Mouse (Mus musculus): ENCODE results near the gene Fam120c.
"Not testable (repeated sequence)": the region's sequence is repeated elsewhere in the genome, so short reads cannot be mapped to it uniquely, and the experiment has no call there.

The Fam120c gene

DNA sequence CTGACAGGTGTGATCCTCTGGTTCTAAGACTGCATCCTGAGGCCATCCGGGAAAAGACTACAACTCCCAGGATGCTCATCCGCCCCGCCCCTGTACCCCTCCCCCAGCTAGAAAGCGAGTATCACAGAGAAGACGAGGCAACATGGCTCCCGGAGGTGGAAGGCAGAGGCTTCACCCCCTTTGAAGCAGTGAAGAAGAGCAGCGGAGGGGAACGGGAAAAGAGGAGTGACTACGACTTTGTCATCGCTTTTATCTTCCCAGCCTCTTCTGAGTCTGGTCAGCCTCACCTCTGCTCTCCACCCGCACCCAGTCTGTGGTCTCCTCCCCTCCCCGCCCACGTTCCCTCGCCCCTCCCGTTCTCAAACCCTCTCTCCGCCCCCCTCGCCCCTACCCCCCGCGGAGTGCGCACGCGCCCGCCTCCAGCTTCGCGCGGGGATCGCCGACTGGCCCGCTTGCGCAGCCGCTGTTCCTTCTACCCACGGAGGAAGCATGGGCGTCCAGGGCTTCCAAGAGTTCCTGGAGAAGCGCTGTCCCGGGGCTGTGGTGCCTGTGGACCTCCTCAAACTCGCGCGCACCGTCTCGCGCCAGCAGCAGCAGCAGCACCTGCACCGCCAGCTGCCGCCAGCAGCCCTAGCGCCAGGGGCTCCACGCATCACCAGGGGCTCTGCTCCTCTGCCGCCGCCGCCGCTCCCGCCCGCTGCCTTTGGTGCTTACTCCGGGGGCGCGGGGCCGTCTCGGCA lies at the start of gene Fam120c:
Gene Fam120c (plus strand): TSS at position 415 of the 740 bp plus-strand sequence.
- in situ Hi-C loops (cut with MboI, MseI): no loop called here

DNA sequence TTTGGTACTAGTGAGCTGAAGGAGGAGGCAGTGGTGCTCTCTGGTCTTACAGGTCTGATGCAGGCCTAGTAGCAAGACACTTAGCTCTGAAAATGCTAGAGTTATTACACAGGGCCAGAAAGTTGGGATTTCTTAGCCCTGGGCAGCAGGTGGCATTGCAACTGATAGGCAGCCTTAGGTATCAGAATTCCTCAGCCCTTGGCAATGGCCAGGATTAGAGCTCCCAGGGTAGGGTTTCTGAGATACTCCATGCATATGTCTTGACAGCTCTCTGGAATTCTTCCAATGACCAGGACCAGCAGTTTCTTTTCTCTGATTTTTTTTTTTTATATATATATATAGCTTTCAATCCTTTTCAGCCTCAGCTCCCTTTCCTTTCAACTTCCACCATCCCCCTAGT lies 45.6 kb upstream of the Fam120c start:
- in situ Hi-C loops (cut with MboI, MseI): no loop called here

DNA sequence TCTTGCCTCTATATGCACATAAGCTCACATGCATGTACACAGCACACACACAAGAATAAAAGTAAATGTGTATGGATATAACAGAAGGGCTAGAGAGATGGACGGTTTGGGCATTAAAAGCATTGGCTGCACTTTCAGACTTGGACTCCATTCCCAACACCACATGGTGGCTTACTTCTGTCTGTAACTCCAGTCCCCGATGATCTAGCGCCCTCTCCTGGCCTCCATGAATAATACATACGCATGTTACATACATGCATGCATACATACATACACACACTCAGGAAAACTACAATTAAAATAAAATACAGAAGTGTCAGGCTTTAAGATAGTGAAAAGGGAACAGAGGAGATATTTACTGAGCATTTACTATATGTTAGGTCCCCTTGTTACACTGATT lies 30.2 kb upstream of the Fam120c start:
- in situ Hi-C loops (cut with MboI, MseI): no loop called here

DNA sequence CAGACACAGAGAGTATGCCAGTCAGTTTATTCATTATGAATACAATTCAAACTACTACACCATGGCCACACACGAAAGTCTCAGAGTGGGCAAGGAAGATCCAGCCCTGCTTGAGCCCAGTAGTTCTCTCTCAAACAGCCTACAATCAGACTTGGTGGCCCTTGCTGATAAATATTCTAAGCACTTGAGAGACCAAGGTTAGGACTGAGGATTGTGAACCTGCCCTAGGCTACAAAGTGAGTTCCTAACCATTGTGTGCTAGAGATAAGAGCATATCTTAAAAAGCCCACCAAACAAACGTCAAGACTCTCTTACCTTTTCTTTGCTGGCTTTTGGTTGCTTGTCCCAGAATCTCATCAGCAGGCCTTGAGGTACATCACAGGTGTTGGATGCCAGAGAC lies 10.4 kb upstream of the Fam120c start:
- in situ Hi-C loops (cut with MboI, MseI): no loop called here

DNA sequence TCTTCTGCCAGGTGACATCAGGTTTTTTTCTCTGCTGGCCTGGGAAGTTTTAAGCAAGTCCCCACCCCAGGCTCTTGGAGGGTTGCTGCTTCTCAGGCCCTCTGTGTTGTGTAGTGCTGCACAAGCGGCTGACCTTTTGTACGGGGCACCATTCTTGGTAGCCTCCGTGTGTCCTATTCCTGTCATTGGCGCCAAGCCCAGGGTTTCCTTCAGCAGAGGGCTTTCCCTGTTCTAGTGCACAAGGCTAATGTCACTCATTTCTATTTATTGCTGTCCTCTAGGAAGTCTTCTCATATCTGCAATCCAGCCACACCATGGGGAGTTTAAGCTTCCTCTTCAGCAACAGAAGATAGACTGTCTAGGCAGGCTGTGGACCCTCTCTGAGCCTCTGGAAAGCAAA lies 6.2 kb upstream of the Fam120c start:
- in situ Hi-C loops (cut with MboI, MseI): no loop called here

DNA sequence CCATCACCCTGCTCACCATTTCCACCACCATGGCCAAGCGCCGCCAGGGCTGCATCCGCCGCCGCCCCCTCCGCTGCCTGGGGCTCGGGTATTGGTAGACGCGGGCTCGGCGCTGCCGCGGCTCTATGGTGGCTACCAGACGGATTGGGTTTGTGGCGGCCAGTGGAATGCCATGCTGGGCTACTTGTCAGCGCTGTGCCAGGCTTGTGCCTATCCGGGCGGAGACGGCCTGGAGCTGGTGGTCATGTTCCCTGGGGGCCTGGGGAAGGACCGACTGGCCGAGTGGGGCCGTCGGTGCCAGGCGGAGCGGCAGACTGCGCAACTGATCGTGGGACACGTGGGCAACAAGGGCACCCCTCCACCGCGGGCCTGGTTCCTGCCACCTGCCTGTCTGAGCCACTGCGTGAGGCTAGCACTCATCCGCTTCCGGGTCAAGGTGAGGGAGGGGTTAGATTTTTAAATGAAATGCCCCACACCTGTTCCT lies 568 bp downstream of the Fam120c start:
- in situ Hi-C loops (cut with MboI, MseI): no loop called here

DNA sequence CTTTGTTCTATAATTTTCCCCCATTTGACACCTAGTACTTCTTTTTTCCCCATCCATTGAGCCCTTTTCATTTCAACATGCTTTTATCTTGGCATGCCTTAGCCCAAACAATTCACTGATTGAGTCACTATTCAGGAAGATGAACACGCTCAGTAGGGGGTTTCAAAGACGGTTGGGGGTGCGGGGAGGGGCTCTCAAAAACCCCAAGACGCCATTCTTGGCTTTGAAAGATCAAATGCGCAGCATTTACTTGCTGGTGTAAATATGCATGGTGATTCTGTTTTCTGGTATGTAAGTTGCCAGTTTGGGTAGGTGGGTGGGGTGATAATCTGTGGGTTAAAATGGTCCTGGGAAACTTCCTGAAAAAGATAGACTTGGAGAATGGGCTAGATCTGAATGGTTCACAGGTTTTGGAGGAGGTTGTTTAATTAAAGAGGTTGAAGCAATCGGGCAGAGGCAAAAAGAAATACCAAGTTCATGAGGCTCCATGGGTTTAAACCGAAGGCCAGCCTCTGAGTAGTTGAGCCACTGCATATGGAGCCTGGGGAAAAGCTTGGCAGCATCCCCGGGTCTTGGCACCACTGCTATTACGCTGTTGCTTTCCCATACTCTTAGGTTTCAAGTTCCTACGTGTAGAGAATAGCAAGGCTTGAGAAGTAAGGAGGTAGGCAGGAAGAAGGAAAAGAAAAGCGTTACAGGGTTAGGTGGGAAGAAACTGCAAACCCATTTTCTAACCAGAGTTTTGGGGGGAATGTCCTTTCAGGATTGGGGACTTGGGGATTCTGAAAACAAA lies 1.6 kb downstream of the Fam120c start:
- in situ Hi-C loops (cut with MboI, MseI): no loop called here

DNA sequence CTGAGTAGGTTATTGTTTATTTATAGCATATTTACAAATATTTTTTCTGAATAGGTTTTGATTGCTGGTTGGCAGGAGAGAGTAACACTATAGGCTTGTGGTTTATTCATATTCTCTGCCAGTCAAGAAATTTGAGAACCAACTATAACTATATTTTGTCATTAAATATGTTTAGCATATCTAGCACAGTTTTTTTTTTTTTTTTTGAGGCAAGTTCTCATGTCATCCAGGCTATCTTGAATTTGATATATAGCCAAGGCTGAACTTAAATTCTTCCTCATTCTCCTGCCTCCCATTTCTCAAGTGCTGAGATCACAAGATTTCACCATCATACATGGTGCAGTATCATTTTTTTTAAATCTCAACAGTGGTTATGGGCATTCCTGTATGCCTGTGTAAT lies 3.3 kb downstream of the Fam120c start:
- in situ Hi-C loops (cut with MboI, MseI): no loop called here

DNA sequence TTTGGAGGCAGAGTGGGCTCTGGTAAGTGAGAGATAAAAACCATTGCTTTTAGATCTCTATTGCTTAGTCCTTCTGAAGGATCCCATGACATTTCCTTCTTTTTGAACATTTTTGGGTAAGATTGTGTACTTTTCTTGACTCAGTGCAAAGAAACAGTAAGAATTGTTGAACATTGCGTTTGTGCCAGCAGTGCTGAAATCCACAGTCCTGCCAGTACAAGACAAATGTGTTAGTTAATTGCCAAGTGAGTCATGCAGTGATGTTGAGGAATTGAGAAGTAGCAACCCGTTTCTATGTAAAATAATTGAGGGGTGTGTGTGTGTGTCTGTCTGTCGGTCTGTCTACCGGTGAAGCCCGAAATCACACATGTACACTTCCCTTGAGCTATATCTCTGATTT lies 5.3 kb downstream of the Fam120c start:
- in situ Hi-C loops (cut with MboI, MseI): no loop called here

DNA sequence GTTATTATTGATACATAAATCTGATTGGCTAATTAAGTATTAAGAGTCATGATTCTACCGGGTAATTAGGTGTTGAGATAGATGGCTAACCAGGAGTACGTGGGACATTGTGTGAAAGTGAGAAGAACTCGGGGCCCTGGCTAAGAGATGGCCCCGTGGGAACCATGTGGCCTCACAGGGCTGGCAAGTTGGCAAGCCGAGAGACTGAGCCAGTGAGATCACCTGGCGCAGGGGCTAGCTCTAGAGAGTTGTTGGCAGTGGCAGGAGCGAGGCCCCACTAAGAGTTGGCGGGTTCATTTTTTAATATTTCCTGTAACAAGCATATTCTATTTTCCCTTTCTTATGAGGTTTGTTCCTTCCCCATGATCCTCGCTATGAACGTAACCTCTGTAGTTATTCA lies 74.8 kb downstream of the Fam120c start:
- in situ Hi-C loops (cut with MboI, MseI): no loop called here

DNA sequence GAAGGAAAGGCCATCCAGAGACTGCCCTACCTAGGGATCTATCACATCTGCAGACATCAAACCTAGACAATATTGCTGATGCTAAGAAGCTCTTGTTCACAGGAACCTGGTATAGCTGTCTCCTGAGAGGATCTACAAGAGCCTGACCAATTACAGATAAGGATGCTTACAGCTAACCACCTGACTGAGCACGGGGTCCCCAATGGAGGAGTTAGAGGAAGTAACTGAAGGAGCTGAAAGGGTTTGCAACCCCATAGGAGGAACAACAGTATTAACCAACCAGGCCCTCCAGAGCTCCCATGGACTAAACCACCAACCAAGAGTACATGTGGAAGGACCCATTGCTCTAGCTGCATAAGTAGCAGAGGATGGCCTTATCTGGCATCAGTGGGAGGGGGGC lies 76.8 kb downstream of the Fam120c start:
- in situ Hi-C loops (cut with MboI, MseI): loop anchor here (10.0 kb wide), 1 partner anchor 1854 kb away; no protein-coding TSS in a partner anchor

DNA sequence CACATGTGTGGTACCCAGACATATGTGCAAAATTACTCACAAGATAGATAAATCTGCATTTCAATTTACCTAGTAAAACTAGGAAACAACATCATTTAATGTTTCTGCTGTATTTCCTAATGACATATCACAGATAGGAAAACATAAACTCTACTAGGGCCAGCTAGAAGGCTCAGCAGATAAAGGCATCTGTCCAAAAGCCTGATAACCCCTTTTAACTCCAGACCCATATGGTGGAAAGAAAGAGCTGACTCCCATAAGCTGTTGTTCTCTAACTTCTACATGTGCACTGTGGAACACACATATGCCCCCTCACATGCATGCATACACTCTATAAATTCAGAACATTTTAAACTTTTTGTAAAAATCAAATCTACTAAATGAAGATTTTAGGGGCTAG lies 99.7 kb downstream of the Fam120c start:
- in situ Hi-C loops (cut with MboI, MseI): no loop called here

DNA sequence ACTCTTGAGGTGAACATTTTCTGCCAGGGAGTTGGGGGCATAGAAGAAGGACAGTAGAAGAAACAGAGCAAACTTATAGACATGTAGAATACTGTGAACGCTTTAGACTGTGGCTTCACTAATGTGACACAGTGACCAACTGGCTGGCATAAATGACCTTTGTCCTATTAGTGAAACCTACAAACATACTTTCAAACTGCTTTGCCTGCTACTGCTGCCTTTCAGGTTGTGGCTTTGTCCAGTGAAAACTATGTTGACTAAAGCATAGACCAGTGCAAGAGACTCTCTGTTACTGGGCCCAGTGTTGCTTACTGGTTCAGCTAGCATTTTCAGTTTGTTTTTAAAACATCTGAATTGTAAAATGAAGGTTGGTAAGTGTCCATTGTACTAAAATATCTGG lies 100.2 kb downstream of the Fam120c start:
- in situ Hi-C loops (cut with MboI, MseI): no loop called here

DNA sequence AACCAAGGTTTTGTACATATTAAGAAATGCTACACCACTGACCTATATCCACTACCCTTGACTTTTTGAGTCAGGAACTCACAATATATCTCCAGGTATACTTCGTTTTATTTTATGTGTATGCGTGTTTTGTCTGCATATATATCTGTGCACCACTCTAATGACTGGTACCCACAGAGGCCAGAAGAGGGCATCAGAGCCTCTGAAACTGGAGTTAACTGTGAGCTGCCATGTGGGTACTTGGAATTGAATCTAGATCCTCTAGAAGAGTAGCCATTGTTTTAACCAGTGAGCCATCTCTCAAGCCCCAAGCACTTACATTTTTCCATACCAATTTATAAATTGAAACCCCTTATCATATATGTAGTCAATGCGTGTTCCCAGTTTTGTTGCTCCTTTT lies 144.2 kb downstream of the Fam120c start:
- in situ Hi-C loops (cut with MboI, MseI): no loop called here

DNA sequence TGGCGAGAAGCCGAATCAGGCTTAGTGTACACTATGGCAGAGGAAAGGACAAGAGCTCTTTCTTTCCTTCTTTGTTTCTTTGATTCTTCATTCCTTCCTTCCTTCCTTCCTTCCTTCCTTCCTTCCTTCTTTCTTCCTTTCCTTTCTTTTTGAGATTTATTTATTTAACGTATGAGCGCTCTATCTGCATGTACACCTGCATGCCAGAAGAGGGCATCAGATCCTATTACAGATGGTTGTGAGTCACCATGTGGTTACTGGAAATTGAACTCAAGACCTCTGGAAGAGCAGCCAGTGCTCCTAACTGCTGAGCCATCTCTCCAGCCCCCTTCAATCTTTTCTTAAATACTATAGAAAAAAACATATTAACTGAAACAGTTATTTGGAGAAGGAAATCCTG lies 149.3 kb downstream of the Fam120c start:
- in situ Hi-C loops (cut with MboI, MseI): not testable (repeated sequence)

DNA sequence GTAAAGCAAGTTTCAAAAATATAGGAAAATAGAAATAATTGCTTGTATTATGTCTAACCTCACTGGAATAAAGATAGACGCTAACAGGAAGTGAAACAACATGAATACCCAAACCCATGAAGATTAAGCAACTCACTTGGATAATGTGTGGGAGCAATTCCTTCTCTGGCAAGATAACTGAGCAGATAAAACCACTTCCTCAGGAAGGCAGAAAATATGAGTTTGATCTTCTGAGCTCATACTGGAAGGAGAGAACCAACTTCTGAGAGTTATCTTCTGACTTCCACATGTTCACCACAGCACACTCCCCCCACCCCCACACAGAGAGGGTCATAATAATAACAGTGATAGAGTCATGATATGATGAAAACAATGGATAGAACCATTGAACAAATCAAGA lies 152.6 kb downstream of the Fam120c start:
- in situ Hi-C loops (cut with MboI, MseI): no loop called here

DNA sequence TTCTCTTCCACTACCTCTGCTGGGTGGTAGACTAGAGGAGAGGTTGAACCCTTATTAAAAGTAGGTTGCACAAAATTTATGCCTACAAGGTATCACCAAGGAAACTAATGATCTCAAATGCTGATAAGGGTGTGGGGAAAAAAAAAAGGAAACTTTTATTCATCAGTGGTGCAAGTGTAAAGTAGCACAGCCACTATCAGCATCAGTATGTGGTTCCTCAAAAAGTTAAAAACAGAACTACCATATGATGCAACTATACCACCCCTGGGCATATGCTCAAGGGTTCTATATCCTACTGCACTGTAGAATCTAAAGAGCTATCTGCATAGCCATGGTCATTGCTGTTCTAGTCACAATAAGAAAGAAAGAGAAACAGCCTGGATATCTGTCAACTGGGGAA lies 164.6 kb downstream of the Fam120c start:
- in situ Hi-C loops (cut with MboI, MseI): no loop called here

DNA sequence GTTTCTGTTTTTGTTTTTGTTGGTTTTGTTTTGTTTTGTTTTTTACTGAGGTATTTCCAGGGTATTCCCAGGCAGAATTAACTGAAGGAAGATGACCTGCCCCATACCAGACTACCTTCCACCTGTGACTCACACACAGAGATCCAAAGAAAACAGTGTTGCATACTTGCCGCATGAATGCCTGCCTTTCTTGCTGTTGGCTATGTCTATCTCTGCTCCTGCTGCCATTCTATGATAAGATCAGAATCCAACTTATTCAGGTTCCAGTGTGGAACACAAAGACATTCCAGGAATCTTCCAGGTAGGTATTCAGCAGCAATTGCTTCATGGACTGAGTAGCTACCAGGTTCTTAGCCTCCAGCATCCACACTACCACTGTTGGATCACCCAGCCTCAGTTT lies 165.9 kb downstream of the Fam120c start:
- in situ Hi-C loops (cut with MboI, MseI): no loop called here

DNA sequence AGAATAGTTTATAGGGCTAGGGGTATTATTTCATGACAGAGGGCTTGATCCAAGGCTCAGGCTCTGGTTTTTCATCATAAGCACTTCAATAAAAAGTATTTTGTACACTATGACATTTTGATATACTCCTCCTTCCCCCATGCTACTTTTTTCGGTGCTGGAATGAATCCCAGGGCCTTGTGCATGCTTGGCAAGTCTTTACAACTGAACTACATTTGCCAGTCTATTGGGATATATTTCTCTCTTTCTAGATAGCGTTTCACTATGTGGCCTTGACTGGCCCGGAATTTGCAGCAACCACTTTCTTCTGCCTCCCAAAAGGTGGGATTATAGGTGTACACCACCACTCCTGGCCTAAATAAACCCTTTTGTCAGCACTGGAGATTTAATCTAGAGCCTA lies 169.1 kb downstream of the Fam120c start:
- in situ Hi-C loops (cut with MboI, MseI): no loop called here

DNA sequence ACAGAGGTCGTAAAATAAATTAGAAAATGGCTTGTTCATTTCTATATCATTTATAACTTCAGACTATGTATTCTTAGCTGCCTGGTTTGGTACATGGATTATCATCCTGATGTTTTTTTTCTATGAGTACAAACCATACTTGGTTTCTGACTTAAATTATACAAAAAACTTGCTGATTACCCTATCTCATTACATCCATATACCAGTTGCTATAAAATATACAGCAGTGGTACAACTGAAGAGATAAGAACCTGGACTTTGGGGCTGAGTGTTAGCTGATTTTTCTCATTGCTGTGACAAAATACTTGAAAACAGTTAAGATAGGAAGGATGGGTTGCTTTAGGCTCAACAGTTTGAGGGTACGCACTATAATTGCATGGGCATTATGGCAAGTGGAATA lies 169.7 kb downstream of the Fam120c start:
- in situ Hi-C loops (cut with MboI, MseI): no loop called here

DNA sequence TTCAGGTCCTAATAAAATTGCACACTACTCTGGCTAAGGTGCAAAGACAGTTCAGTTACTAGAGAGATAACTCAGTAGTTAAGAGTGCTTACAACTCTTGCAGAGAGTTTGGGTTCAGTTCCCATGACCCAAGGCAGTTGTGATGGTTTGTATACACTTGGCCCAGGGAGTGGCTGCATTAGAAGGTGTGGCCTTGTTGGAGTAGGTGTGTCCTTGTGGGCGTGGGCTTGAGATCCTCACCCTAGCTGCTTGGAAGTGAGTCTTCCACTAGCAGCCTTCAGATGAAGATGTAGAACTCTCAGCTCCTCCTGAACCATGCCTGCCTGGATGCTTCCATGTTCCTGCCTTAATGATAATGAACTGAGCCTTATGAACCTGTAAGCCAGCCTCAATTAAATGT lies 174.2 kb downstream of the Fam120c start:
- in situ Hi-C loops (cut with MboI, MseI): no loop called here

DNA sequence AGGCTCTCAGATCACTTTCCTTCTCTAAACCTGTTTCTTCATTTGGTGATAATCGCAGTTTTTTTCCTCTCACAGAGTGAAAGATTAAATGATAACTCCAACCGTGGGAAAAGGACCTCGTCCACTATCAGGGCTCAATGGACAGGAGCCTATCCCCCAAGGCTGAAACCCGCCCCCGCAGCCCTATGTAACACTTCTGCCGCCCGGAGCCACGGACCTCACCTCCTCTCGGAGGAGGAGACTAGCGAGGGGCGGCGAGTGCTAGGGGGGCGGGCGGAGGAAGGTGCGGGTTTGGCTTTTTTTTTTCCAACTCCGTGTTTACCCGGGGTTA lies 176.1 kb downstream of the Fam120c start:
- in situ Hi-C loops (cut with MboI, MseI): no loop called here

All from regulatory T cell (primary cell).